Mouse (Mus musculus): ENCODE measurements around the gene Dync1li2.

The Dync1li2 gene

DNA sequence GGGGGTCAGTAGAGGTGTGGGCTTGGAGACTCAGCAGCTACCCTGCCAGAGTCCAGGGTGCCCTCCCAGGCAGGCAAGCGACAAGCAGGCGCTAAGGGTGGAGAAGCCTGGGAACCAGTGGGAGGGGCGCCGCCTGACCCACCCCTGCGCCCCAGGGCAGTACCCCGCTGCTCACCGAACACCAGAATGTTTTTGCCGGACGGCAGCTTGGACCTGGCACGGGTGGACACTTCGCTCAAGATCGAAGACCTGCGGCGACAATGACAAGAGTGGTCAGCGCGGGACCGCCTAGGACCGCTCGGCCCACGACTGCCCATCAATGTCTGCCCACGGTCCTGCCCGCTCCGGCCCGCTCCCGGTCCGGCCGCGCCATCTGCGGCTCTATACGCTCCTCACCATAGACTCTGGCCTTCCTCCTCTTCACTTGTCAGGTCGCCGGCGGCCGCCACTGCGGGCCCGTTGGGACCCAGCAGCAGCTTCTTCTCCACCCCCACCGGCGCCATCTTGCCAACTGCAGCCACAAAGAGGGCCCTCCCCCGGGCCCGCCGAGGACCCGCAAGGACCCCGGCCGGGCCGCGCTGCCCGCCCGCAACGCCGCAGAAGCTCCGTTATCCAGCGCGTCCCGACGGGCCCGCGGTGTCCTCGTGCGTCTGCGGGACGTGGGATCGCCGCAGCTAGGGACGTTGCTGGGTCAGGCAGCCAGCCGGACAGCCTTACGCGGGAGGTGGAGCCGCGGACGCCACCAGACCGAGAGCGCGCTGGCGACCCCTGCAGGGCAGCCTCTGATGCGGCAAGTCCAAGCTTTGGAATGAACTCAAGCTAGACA lies at the start of gene Dync1li2:
Gene Dync1li2 (minus strand): TSS at position 749 of the 826 bp plus-strand sequence.
- DNase-seq (ENCODE audit: low spot score in 2 of 2), result peak; percentile 77 to 94

- DNase-seq (ENCODE audit: low spot score in 2 of 2), result no peak
Measured at GRCm38 (mm10) chr8:104479091-104479490, 36.2 kb upstream of the Dync1li2 start.

- DNase-seq (ENCODE audit: low spot score in 2 of 2), result no peak
Measured at GRCm38 (mm10) chr8:104472465-104472864, 29.6 kb upstream of the Dync1li2 start.

DNA sequence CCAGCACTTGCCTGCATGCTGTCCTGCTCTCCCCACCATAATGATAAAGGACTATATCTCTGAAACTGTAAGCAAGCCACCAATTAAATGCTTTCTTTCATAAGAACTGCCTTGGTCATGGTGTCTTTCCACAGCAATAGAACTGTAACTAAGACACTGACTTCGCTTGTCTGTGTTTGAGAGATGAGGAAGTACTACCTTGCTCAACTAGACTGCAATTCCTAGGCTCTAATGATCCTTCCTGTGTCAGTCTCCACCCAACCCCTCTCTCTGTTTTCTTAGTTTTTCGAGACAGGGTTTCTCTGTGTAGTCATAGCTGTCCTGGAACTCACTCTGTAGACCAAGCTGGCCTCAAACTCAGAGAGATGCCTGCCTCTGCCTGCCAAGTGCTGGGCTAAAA lies 24.6 kb upstream of the Dync1li2 start:
- DNase-seq (ENCODE audit: low spot score in 2 of 2), result no peak

DNA sequence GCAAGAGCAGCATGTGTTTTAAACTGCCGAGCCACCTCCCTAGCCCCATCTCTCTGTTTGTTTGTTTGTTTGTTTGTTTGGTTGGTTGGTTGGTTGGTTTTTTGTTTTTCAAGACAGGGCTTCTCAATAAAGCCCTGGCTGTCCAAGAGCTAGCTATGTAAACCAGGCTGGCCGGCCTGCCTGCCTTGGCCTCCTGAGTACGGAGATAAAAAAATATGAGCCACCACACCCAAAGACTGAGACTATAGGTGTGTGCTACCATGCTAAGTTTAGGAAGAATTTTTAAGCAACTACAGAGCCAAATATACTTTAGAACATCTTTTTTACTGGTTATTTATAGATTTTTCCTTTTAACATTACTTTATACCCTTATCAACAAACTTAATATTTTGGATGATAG lies 9.3 kb upstream of the Dync1li2 start:
- DNase-seq (ENCODE audit: low spot score in 2 of 2), result no peak

DNA sequence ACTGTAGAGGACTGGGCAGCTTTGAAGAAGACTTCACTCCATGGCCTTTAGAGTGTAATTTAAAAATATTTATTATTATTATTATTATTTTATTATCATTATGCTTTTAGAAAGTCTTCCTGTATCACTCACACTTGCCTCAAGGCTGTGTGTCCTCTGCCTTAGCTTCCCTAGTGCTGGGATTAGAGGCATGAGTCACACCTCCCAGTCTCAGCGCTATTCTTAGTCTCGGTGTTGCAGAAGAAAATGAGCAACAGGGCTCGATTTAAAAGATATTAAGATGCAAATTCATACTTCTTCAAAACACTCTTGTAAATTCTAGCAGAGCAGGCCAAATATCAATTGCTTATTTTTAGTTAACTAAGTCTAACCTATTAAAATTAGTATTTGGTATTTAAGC lies 5.9 kb upstream of the Dync1li2 start:
- DNase-seq (ENCODE audit: low spot score in 2 of 2), result no peak

- DNase-seq (ENCODE audit: low spot score in 2 of 2), result no peak
Measured at GRCm38 (mm10) chr8:104446016-104446415, 3.2 kb upstream of the Dync1li2 start.

DNA sequence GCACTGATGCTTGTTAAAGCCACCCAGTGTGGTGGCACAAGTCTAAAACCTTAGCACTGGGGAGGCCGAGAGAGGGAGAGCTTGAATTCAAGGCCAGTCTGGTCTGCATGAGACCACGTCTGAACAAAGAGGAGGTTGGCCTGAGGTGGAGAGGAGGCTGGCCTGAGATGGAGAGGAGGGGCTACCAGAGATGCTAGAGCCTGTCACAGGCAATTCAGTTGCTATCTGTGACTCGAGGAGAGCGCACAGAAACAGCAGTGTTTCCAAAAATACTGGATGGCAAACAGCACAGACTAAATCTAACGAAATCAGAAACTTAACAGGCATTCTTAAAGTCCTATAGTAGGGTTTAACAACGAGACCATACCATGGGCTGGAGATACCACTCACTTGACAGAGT lies 2.4 kb upstream of the Dync1li2 start:
- no peak for DNase-seq (ENCODE audit: low spot score in 2 of 2)

DNA sequence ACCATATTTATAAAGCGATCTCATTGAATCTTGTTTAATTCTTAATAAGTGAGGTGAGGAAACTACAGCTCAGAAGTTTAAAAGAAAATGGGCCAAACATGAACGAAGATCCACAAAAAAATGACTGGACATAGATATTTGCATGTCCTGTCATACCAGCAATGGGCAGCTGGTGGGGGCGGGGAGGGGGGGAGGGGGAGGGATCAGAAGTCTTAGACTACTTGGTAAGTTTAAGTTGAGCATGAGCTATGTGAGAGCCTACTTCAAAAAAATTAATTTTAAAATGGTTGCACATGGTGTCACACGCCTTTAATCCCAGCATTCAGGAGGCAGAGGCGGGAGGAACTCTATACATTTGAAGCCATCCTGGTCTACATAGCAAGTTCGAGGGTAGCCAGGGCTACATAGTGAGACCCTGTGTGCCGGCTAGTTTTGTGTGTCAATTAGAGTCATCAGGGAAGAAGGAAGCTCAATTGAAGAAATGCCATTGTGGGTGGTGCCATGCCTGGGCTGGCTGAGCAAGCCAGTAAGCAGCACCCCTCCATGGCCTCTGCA lies 355 bp upstream of the Dync1li2 start:
- no peak for DNase-seq (ENCODE audit: low spot score in 2 of 2)

- no peak for DNase-seq (ENCODE audit: low spot score in 2 of 2)
Measured at GRCm38 (mm10) chr8:104441613-104442012, 1.2 kb downstream of the Dync1li2 start.

- DNase-seq (ENCODE audit: low spot score in 2 of 2), result no peak
Measured at GRCm38 (mm10) chr8:104439461-104439860, 3.4 kb downstream of the Dync1li2 start.

GRCm38 (mm10) chr8:104437494-104438135 lies 5.2 kb downstream of the Dync1li2 start:
- DNase-seq (ENCODE audit: low spot score in 2 of 2), result no peak

GRCm38 (mm10) chr8:104436591-104436990 lies 6.3 kb downstream of the Dync1li2 start:
- DNase-seq (ENCODE audit: low spot score in 2 of 2), result no peak

DNA sequence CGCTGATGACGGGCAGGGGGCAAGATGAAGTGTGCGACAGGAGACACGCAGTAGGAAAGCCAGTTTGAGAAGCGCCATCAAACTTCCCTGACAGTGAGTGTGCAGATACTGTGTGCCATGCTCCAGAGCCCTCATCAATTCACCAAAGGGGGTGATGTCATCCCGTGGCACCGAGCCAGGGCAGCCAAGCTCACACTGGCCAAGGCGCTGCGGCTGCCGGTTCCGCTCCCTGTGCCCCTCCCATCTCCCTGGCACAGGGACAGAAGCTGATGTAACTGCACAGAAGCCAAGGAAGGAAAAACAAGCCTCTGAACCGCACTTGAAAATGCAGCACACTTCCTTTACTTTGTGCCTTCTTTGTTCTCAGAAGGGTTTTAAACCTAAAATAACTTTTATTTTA lies 6.8 kb downstream of the Dync1li2 start:
- no peak for DNase-seq (ENCODE audit: low spot score in 2 of 2)

DNA sequence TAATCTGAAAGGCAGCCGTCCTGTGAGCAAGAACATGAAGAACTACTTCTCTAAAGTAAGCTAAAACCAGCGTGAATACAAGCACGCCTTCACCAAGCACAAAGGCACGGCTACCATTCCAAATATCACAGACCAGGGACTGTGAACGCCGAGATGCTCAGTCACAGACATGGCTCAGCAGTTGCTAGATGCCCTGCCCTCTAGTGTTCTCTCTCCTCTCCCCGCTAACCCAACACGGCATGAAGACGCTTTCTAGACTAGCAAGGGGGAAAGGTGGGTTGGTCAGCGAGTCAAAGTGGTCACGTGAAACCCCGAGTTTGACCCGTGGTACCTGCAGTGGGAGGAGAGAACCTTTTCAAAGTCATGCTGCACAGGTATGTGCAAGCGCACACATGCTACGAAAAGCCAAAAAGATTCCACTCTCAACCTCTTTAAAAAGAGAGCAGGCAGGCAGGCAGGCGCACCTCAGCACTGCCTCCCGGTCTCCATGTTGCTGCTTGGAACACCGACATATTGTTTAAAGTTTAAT lies 8.0 kb downstream of the Dync1li2 start:
- DNase-seq (ENCODE audit: low spot score in 2 of 2), result no peak

GRCm38 (mm10) chr8:104434275-104434674 lies 8.6 kb downstream of the Dync1li2 start:
- no peak for DNase-seq (ENCODE audit: low spot score in 2 of 2)

GRCm38 (mm10) chr8:104433191-104433842 lies 9.5 kb downstream of the Dync1li2 start:
- DNase-seq (ENCODE audit: low spot score in 2 of 2), result no peak

- DNase-seq (ENCODE audit: low spot score in 2 of 2), result no peak
Measured at GRCm38 (mm10) chr8:104432656-104433055, 10.2 kb downstream of the Dync1li2 start.

DNA sequence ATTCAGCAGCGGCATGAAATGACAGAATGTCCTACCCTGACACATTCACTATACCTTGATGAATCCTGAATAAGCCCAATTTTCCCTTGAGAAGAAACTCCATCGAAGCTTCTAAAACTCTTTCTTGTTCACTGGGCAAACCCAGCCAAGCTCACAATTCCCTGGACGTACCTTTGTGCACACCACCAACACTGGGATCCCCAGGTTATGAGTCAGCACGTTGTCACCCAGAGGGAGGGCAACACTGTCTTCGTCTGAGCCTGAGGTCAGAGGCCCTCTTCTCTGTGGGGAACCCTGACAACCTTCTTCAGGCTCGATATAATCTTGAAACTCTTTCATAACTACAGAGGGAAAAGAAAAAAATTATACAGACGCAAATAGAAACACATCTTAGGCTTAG lies 12.6 kb downstream of the Dync1li2 start:
- no peak for DNase-seq (ENCODE audit: low spot score in 2 of 2)

DNA sequence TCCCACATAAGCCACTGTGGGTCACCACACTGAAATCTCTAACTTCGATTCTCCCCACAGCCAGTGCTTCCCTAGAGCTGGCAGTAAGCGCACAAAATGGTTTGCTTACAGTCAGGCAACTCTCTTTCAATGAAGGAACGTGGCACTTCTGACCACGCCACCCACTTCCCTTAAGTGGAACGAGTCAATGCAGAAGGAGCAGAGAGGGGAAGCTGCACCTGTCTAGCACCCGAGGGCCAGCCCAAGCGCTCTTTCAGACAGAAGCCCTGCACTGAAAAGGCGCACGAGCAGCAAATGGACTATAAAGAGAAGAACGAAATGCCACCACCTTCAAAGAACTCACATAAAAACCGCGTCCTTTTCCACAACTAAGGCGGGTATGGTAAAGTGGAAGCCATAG lies 15.1 kb downstream of the Dync1li2 start:
- DNase-seq (ENCODE audit: low spot score in 2 of 2), result no peak

GRCm38 (mm10) chr8:104422313-104422712 lies 20.5 kb downstream of the Dync1li2 start:
- DNase-seq (ENCODE audit: low spot score in 2 of 2), result no peak

DNA sequence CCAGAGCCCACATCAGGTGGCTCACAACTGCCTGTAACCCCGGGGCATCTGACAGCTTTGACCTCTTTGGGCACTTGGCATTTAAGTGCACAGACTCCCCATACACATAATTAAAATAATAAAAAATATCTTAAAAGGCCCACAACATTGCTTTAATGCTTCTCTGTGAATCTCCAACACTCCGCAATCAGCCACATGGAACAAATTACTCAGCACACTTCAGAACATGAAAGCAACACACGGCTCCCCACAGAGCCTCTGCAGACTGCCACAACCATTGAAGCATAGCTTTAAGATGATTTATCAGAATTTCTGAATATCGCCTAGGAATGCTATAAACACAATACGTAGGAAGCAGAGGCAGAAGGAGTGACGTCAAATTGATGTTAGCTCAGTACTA lies 26.8 kb downstream of the Dync1li2 start:
- DNase-seq (ENCODE audit: low spot score in 2 of 2), result no peak
